Mouse (Mus musculus) limb, embryonic 11.5 days (tissue): ENCODE results near the gene Myl12a. TPM values are rescaled to one million over a fixed set of nuclear protein-coding genes. Genes with fewer than 3 reads are reported as not detected.

ENCODE experiments used
- ATAC-seq: fragments of 200-750 bp; cut with Nextera tagmentation; 2 replicates; pipeline ENCODE4 v1.8.0; 2017; ENCODE audit warnings: low read depth; ENCODE audit not compliant: insufficient number of reproducible peaks, low FRiP score, low TSS enrichment
- DNase-seq: peaks from one replicate; pipeline ENCODE4 v3.0.0-alpha.2; 2015; ENCODE audit warnings: low spot score
- H3K27ac ChIP-seq: fragments of 300-500 bp; sonication (generic); replicated peaks from 2 replicates; pipeline ENCODE4 v1.5.1; 2014; ENCODE audit warnings: low read depth, mild to moderate bottlenecking, low read length
- H3K27me3 ChIP-seq: fragments of 300-500 bp; sonication (generic); 2 replicates; pipeline ENCODE4 v1.6.1; 2014; ENCODE audit warnings: mild to moderate bottlenecking, low read length, mixed read lengths; ENCODE audit not compliant: control insufficient read depth, insufficient read depth
- H3K36me3 ChIP-seq: fragments of 300-500 bp; sonication (generic); 2 replicates; pipeline ENCODE4 v1.6.1; 2014; ENCODE audit warnings: mild to moderate bottlenecking, low read length, moderate library complexity, mixed read lengths; ENCODE audit not compliant: control insufficient read depth, insufficient read depth
- H3K4me1 ChIP-seq: fragments of 300-500 bp; sonication (generic); 2 replicates; pipeline ENCODE4 v1.6.1; 2014; ENCODE audit warnings: low read length, mixed read lengths; ENCODE audit not compliant: control insufficient read depth, insufficient read depth
- H3K4me2 ChIP-seq: fragments of 300-500 bp; sonication (generic); 2 replicates; pipeline ENCODE4 v1.6.1; 2014; ENCODE audit warnings: low read depth, mild to moderate bottlenecking, moderate library complexity; ENCODE audit not compliant: severe bottlenecking
- H3K4me3 ChIP-seq: fragments of 300-500 bp; sonication (generic); 2 replicates; pipeline ENCODE4 v1.5.1; 2014; ENCODE audit warnings: low read depth, low read length
- H3K9ac ChIP-seq: fragments of 300-500 bp; sonication (generic); 2 replicates; pipeline ENCODE4 v1.6.1; 2014; ENCODE audit warnings: mild to moderate bottlenecking, low read length
- H3K9me3 ChIP-seq: fragments of 300-500 bp; sonication (generic); 2 replicates; pipeline ENCODE4 v1.6.1; 2016; ENCODE audit warnings: low read length; ENCODE audit not compliant: control insufficient read depth
- WGBS: fragments of 180-500 bp; shearing (Covaris S2); extraction: QIAGEN DNeasy Blood & Tissue Kit; methylation state at CpG from one replicate; pipeline ENCODE4 v1.1.7; 2014; 5-methylcytosine and 5-hydroxymethylcytosine counted together
- polyA plus RNA-seq: library from polyadenylated mRNA; unstranded; fragments of >200 nt; fragmentation: Nextera tagmentation; extraction: Ambion mirVana; gene quantifications from 2 replicates; pipeline ENCODE4 v1.2.1, GENCODE M21; 2014

Myl12a gene
- polyA plus RNA-seq, 1 experiment from 2014 or later: 577 TPM

- no peaks in the 10 kb centered on the region for H3K36me3 ChIP-seq
- DNase-seq: no peak
- H3K4me1 ChIP-seq: peaks cover 7% of the 10 kb centered on the region; the same call in 1 of the 2 replicates
- H3K9ac ChIP-seq: no peak overlapping the region
- H3K4me2 ChIP-seq: no peak overlapping the region
- no peak overlapping the region for H3K4me3 ChIP-seq
- WGBS: 96% methylated on average over 3 of the region's 3 CpGs
- H3K27ac ChIP-seq: no peak overlapping the region
- ATAC-seq: no peak
- H3K27me3 ChIP-seq: no peaks in the 10 kb centered on the region
- no peaks in the 10 kb centered on the region for H3K9me3 ChIP-seq
Observed at GRCm38 (mm10) chr17:71018151-71018550, 15.5 kb upstream of the Myl12a start.

GRCm38 (mm10) chr17:71017457-71017998, 14.8 kb upstream of the Myl12a start:
- 88% methylated on average over 4 of the region's 4 CpGs for WGBS
- no peak overlapping the region for H3K9ac ChIP-seq
- no peak overlapping the region for H3K4me2 ChIP-seq
- no peak overlapping the region for H3K27ac ChIP-seq
- H3K9me3 ChIP-seq: no peaks in the 10 kb centered on the region
- no peak for DNase-seq
- peak; percentile 60; the same call in 1 of the 2 replicates for ATAC-seq
- H3K4me3 ChIP-seq: no peak overlapping the region
- peaks cover 7% of the 10 kb centered on the region; the same call in 1 of the 2 replicates for H3K4me1 ChIP-seq
- no peaks in the 10 kb centered on the region for H3K36me3 ChIP-seq
- H3K27me3 ChIP-seq: no peaks in the 10 kb centered on the region

- WGBS: 87% methylated on average over 5 of the region's 5 CpGs
- Histone ChIP-seq H3K4me3 (no peak overlapping the region), H3K4me2 (no peak overlapping the region), H3K9me3 (no peaks in the 10 kb centered on the region), H3K36me3 (no peaks in the 10 kb centered on the region), H3K4me1 (peaks cover 7% of the 10 kb centered on the region; the same call in 1 of the 2 replicates), H3K27ac (no peak overlapping the region), H3K27me3 (no peaks in the 10 kb centered on the region), H3K9ac (no peak overlapping the region)
- ATAC-seq (no peak), DNase-seq (no peak)
Observed at GRCm38 (mm10) chr17:71014911-71015310, 12.2 kb upstream of the Myl12a start.

GRCm38 (mm10) chr17:71013105-71013504, 10.4 kb upstream of the Myl12a start:
- Histone ChIP-seq H3K27me3 (no peaks in the 10 kb centered on the region), H3K4me2 (no peak overlapping the region), H3K4me1 (no peaks in the 10 kb centered on the region), H3K4me3 (no peak overlapping the region), H3K9me3 (no peaks in the 10 kb centered on the region), H3K36me3 (no peaks in the 10 kb centered on the region), H3K9ac (no peak overlapping the region), H3K27ac (no peak overlapping the region)
- 87% methylated on average over 6 of the region's 6 CpGs for WGBS
- ATAC-seq (no peak), DNase-seq (no peak)

- H3K27ac ChIP-seq: no peak overlapping the region
- DNase-seq: no peak
- H3K4me2 ChIP-seq: no peak overlapping the region
- H3K27me3 ChIP-seq: no peaks in the 10 kb centered on the region
- no peaks in the 10 kb centered on the region for H3K36me3 ChIP-seq
- no peaks in the 10 kb centered on the region for H3K9me3 ChIP-seq
- no peak overlapping the region for H3K4me3 ChIP-seq
- 88% methylated on average over 9 of the region's 9 CpGs for WGBS
- H3K9ac ChIP-seq: no peak overlapping the region
- H3K4me1 ChIP-seq: no peaks in the 10 kb centered on the region
- no peak for ATAC-seq
Observed at GRCm38 (mm10) chr17:71011931-71012662, 9.4 kb upstream of the Myl12a start.

- no peaks in the 10 kb centered on the region for H3K27me3 ChIP-seq
- no peaks in the 10 kb centered on the region for H3K4me1 ChIP-seq
- no peak overlapping the region for H3K4me2 ChIP-seq
- ATAC-seq (no peak), DNase-seq (no peak)
- H3K36me3 ChIP-seq: no peaks in the 10 kb centered on the region
- no peaks in the 10 kb centered on the region for H3K9me3 ChIP-seq
- H3K9ac ChIP-seq: no peak overlapping the region
- H3K4me3 ChIP-seq: no peak overlapping the region
- WGBS: 57% methylated on average over 7 of the region's 7 CpGs
- no peak overlapping the region for H3K27ac ChIP-seq
Observed at GRCm38 (mm10) chr17:71010646-71011242, 8.1 kb upstream of the Myl12a start.

- no peak overlapping the region for H3K9ac ChIP-seq
- H3K4me2 ChIP-seq: no peak overlapping the region
- DNase-seq (no peak), ATAC-seq (no peak)
- no peaks in the 10 kb centered on the region for H3K4me1 ChIP-seq
- H3K27me3 ChIP-seq: no peaks in the 10 kb centered on the region
- H3K4me3 ChIP-seq: no peak overlapping the region
- WGBS: 89% methylated on average over 1 of the region's 1 CpGs
- no peaks in the 10 kb centered on the region for H3K9me3 ChIP-seq
- no peaks in the 10 kb centered on the region for H3K36me3 ChIP-seq
- H3K27ac ChIP-seq: no peak overlapping the region
Observed at GRCm38 (mm10) chr17:71009751-71010150, 7.1 kb upstream of the Myl12a start.

GRCm38 (mm10) chr17:71008676-71009075, 6.0 kb upstream of the Myl12a start:
- H3K4me1 ChIP-seq: no peaks in the 10 kb centered on the region
- no peak for ATAC-seq
- no peak overlapping the region for H3K4me3 ChIP-seq
- H3K4me2 ChIP-seq: no peak overlapping the region
- 86% methylated on average over 3 of the region's 3 CpGs for WGBS
- no peaks in the 10 kb centered on the region for H3K36me3 ChIP-seq
- no peak for DNase-seq
- H3K27ac ChIP-seq: no peak overlapping the region
- H3K9me3 ChIP-seq: no peaks in the 10 kb centered on the region
- H3K27me3 ChIP-seq: no peaks in the 10 kb centered on the region
- H3K9ac ChIP-seq: no peak overlapping the region
